Mouse (Mus musculus) stomach, postnatal 0 days (tissue): ENCODE results near the gene Cbx6.

ENCODE experiments used
- CTCF ChIP-seq: IDR thresholded peaks from 2 replicates; pipeline ENCODE4 v1.5.1; 2016; ENCODE audit warnings: antibody characterized with exemption, low read depth, mild to moderate bottlenecking, moderate library complexity
- EP300 ChIP-seq: optimal IDR thresholded peaks from 2 replicates; pipeline ENCODE3; 2016; ENCODE audit warnings: antibody characterized with exemption

DNA sequence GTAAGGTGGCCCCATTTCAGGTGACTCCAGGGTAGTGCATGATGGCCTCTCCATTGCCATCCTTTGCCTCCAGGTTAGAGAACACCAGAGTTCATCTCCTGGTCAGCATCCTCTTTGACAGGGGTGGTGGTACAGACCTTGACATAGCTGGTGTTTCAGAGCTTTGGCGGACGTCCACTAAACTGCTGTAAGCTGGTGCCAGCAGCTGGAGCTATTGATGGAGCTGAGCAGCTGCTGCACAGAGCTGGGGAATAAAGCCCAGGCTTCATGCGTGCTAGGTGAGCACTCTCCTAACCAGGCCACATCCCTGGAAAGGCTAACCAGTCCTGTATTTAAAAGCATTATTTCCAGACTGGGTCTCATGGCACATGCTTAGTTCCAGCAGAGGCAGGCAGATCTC lies 46.0 kb upstream of the Cbx6 start:
- no peak for TF ChIP-seq CTCF
- TF ChIP-seq EP300, result no peak
